Mouse (Mus musculus) CH12.LX (cell line): ENCODE measurements around the gene Map6. TPM values are rescaled to one million over a fixed set of nuclear protein-coding genes. Genes with fewer than 3 reads are reported as not detected.

ENCODE experiments used
- DNase-seq: peaks from one replicate; pipeline ENCODE4 v3.0.0-alpha.2; 2013; ENCODE audit errors: extremely low read depth
- H3K27ac ChIP-seq: 2 replicates; pipeline ENCODE4 v1.5.1; 2012; ENCODE audit warnings: low read depth, mild to moderate bottlenecking, control low read depth, moderate library complexity; ENCODE audit not compliant: insufficient read depth
- H3K27me3 ChIP-seq: replicated peaks from 2 replicates; pipeline ENCODE3; 2012; ENCODE audit warnings: inconsistent platforms
- H3K36me3 ChIP-seq, 2 experiments: replicated peaks in 1 of 2; 2 replicates each; pipeline versions ENCODE3 to v1.6.1; 2012; ENCODE audit warnings: inconsistent platforms in 1 of 2, low read length in 1 of 2, mild to moderate bottlenecking in 1 of 2, mixed read lengths in 1 of 2, moderate library complexity in 1 of 2; ENCODE audit not compliant: control insufficient read depth in 1 of 2, insufficient read depth in 1 of 2
- H3K4me1 ChIP-seq, 2 experiments: 2 replicates each; pipeline ENCODE4 v1.6.1; 2012; ENCODE audit warnings: inconsistent platforms in 1 of 2, moderate library complexity in 1 of 2; ENCODE audit not compliant: insufficient read depth in 2 of 2, control insufficient read depth in 1 of 2
- H3K4me2 ChIP-seq: 2 replicates; pipeline ENCODE4 v1.6.1; 2012; ENCODE audit warnings: low read depth, mild to moderate bottlenecking, control low read depth; ENCODE audit not compliant: poor library complexity, insufficient read depth, severe bottlenecking
- H3K4me3 ChIP-seq, 3 experiments: fragments of 150-350 bp in 1 of 3; sonication (generic) in 1 of 3; replicated peaks in 1 of 3; 2 replicates each; pipeline versions ENCODE3 to v1.5.1; 2011 to 2012; ENCODE audit warnings: low read depth in 2 of 3, low read length in 2 of 3, mild to moderate bottlenecking in 2 of 3, moderate library complexity in 2 of 3, control low read depth in 1 of 3, improper control_type of control experiment in 1 of 3, inconsistent platforms in 1 of 3, mixed read lengths in 1 of 3; ENCODE audit not compliant: poor library complexity in 1 of 3
- H3K79me2 ChIP-seq: replicated peaks from 2 replicates; pipeline ENCODE4 v1.6.1; 2012; ENCODE audit warnings: mild to moderate bottlenecking, moderate library complexity; ENCODE audit not compliant: control insufficient read depth, poor library complexity, insufficient read depth, severe bottlenecking; ENCODE audit errors: extremely low read depth
- H3K9ac ChIP-seq: 2 replicates; pipeline ENCODE4 v1.6.1; 2012; ENCODE audit warnings: low read depth, mild to moderate bottlenecking, control low read depth, moderate library complexity; ENCODE audit not compliant: insufficient read depth
- H3K9me3 ChIP-seq: replicated peaks from 2 replicates; pipeline ENCODE3; 2012; ENCODE audit warnings: low read length, inconsistent platforms, mixed read lengths
- CHD1 ChIP-seq: IDR thresholded peaks from 2 replicates; pipeline ENCODE4 v1.6.1; 2012; ENCODE audit warnings: low read depth, low read length, improper control_type of control experiment, inconsistent platforms
- CTCF ChIP-seq, 2 experiments: IDR thresholded peaks in 1 of 2; conservative IDR thresholded peaks in 1 of 2; 2 replicates each; pipeline ENCODE4 v1.5.1; 2011 to 2012; ENCODE audit warnings: low read depth in 2 of 2, low read length in 2 of 2, improper control_type of control experiment in 1 of 2, inconsistent platforms in 1 of 2, mild to moderate bottlenecking in 1 of 2, moderate library complexity in 1 of 2
- E2F4 ChIP-seq: IDR thresholded peaks from 2 replicates; pipeline ENCODE4 v1.6.1; 2011; ENCODE audit warnings: low read depth, low read length, improper control_type of control experiment; ENCODE audit not compliant: insufficient replicate concordance
- EP300 ChIP-seq: IDR thresholded peaks from 2 replicates; pipeline ENCODE4 v1.6.1; 2011; ENCODE audit warnings: low read length, improper control_type of control experiment
- ETS1 ChIP-seq: conservative IDR thresholded peaks from 2 replicates; pipeline ENCODE4 v1.6.1; 2012; ENCODE audit warnings: low read depth, mild to moderate bottlenecking, inconsistent platforms, low read length, improper control_type of control experiment, moderate library complexity
- GABPA ChIP-seq: IDR thresholded peaks from 2 replicates; pipeline ENCODE4 v1.6.1; 2012; ENCODE audit warnings: low read depth, low read length, improper control_type of control experiment, inconsistent platforms; ENCODE audit not compliant: insufficient replicate concordance
- IRF4 ChIP-seq: IDR thresholded peaks from 2 replicates; pipeline ENCODE4 v1.6.1; 2014; ENCODE audit warnings: low read depth, mild to moderate bottlenecking, inconsistent platforms, low read length, improper control_type of control experiment
- MAZ ChIP-seq: IDR thresholded peaks from 2 replicates; pipeline ENCODE4 v1.6.1; 2012; ENCODE audit warnings: low read depth, mild to moderate bottlenecking, inconsistent platforms, low read length, improper control_type of control experiment, moderate library complexity
- MXI1 ChIP-seq: IDR thresholded peaks from 2 replicates; pipeline ENCODE4 v1.6.1; 2011; ENCODE audit warnings: mild to moderate bottlenecking, low read depth, low read length, improper control_type of control experiment
- NELFE ChIP-seq: IDR thresholded peaks from 2 replicates; pipeline ENCODE4 v1.6.1; 2011; ENCODE audit warnings: low read depth, low read length, improper control_type of control experiment
- NRF1 ChIP-seq: IDR thresholded peaks from 2 replicates; pipeline ENCODE4 v1.6.1; 2014; ENCODE audit warnings: low read depth, mild to moderate bottlenecking, inconsistent platforms, low read length, improper control_type of control experiment, moderate library complexity
- PAX5 ChIP-seq: IDR thresholded peaks from 2 replicates; pipeline ENCODE4 v1.6.1; 2012; ENCODE audit warnings: low read length, inconsistent platforms, mixed read lengths
- POLR2A ChIP-seq: IDR thresholded peaks from 2 replicates; pipeline ENCODE4 v1.6.1; 2011; ENCODE audit warnings: low read depth, mild to moderate bottlenecking, improper control_type of control experiment, low read length
- POLR2AphosphoS2 ChIP-seq: IDR thresholded peaks from 2 replicates; pipeline ENCODE4 v1.6.1; 2011; ENCODE audit warnings: low read depth, low read length, improper control_type of control experiment
- SIN3A ChIP-seq: IDR thresholded peaks from 2 replicates; pipeline ENCODE4 v1.6.1; 2012; ENCODE audit warnings: low read length, improper control_type of control experiment, inconsistent platforms
- SMC3 ChIP-seq: IDR thresholded peaks from 2 replicates; pipeline ENCODE4 v1.6.1; 2011; ENCODE audit warnings: low read depth, low read length, improper control_type of control experiment
- TBP ChIP-seq: conservative IDR thresholded peaks from 2 replicates; pipeline ENCODE4 v1.6.1; 2011; ENCODE audit warnings: low read depth, low read length, improper control_type of control experiment
- TCF12 ChIP-seq: IDR thresholded peaks from 2 replicates; pipeline ENCODE4 v1.6.1; 2014; ENCODE audit warnings: low read depth, mild to moderate bottlenecking, inconsistent platforms, low read length, improper control_type of control experiment
- USF1 ChIP-seq: IDR thresholded peaks from 2 replicates; pipeline ENCODE4 v1.6.1; 2014; ENCODE audit warnings: low read depth, mild to moderate bottlenecking, inconsistent platforms, low read length, improper control_type of control experiment
- ZKSCAN1 ChIP-seq: IDR thresholded peaks from 2 replicates; pipeline ENCODE4 v1.6.1; 2012; ENCODE audit warnings: low read depth, inconsistent platforms, low read length, improper control_type of control experiment, borderline replicate concordance
- ZNF384 ChIP-seq: IDR thresholded peaks from 2 replicates; pipeline ENCODE4 v1.6.1; 2012; ENCODE audit warnings: low read depth, low read length, improper control_type of control experiment, inconsistent platforms
- dilution Hi-C: fragments of 300-500 bp; cut with MboI; formaldehyde crosslinking; loops from 2 replicates; pipeline ENCODE4 v1.14.3; 2020; ENCODE audit warnings: low sequenced_read_pairs; ENCODE audit not compliant: extremely low pct_unique_long_range_greater_than_20kb, extremely low pct_ligation_motif_present
- in situ Hi-C: fragments of 300-500 bp; cut with MboI; formaldehyde crosslinking; loops from 3 replicates; pipeline ENCODE4 v1.14.3; 2019; ENCODE audit warnings: low sequenced_read_pairs, low pct_ligation_motif_present, low pct_unique_long_range_greater_than_20kb, mixed read lengths
- polyA plus RNA-seq: library from polyadenylated mRNA; unstranded; fragments of >175 nt; gene quantifications from 2 replicates; pipeline ENCODE4 v1.2.1, GENCODE M21; 2012; ENCODE audit warnings: low read depth; ENCODE audit not compliant: insufficient read length
- total RNA-seq, 2 experiments: library from RNA; depleted of rRNA; stranded (reverse); fragments of 300-350 nt in 1 of 2; fragments of >200 nt in 1 of 2; gene quantifications; 2 replicates each; pipeline ENCODE4 v1.2.3; 2012 to 2014

Map6 gene
- total and polyA plus RNA-seq, 3 experiments, result 0.32 to 1.4 (median 1.1) TPM

DNA sequence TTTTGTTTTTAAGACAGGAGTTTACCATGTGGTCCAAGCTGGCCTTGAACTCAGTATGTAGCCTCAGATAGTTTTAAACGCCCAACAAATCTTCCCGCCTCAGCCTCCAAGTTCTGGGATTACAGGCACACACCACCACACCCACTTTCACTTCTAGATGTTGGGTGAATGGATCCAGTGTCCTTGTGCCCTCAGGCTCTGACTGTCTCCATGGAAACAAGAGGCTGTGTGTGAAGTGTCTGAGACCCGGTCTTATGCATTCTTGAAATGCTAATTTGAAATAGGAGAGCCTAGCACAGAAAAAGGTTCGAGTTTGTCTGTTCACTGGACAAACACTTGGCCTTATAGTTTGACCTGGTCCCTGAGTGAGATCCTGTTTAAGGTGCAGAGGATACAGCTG is 61.6 kb downstream of the Map6 start:
- DNase-seq, result no peak
- H3K4me1 ChIP-seq, result peaks cover 0 to 3% of the 10 kb centered on the region in 2 experiments; a peak in 1 of 4 replicates
- no peak for TF ChIP-seq TCF12
- no peak for TF ChIP-seq E2F4
- dilution Hi-C loops (no loop called here), in situ Hi-C loops (loop anchor here (5.0 kb wide), 1 partner anchor 33 kb away; no protein-coding TSS in a partner anchor)
- H3K27me3 ChIP-seq, result peaks cover 13% of the 10 kb centered on the region
- H3K27ac ChIP-seq, result no peak overlapping the region
- H3K36me3 ChIP-seq, result no peaks in the 10 kb centered on the region
- no peak overlapping the region for H3K9ac ChIP-seq
- no peaks in the 10 kb centered on the region for H3K9me3 ChIP-seq
- no peak overlapping the region for H3K4me2 ChIP-seq
- H3K4me3 ChIP-seq, result no peak overlapping the region
- no peaks in the 10 kb centered on the region for H3K79me2 ChIP-seq

- Histone ChIP-seq H3K9me3 (no peaks in the 10 kb centered on the region), H3K4me3 (no peak overlapping the region), H3K27me3 (peaks cover 10% of the 10 kb centered on the region), H3K36me3 (no peaks in the 10 kb centered on the region), H3K79me2 (no peaks in the 10 kb centered on the region), H3K4me2 (no peak overlapping the region), H3K4me1 (peaks cover 0 to 3% of the 10 kb centered on the region in 2 experiments; a peak in 1 of 4 replicates), H3K9ac (no peak overlapping the region), H3K27ac (no peak overlapping the region)
- no peak for DNase-seq
- in situ Hi-C loops (no loop called here), dilution Hi-C loops (no loop called here)
- no peak for TF ChIP-seq EP300
- TF ChIP-seq ETS1, result no peak
- no peak for TF ChIP-seq POLR2A
- TF ChIP-seq POLR2AphosphoS2, result no peak
- TF ChIP-seq SIN3A, result no peak
- no peak for TF ChIP-seq ZNF384
- no peak for TF ChIP-seq CTCF (conservative IDR thresholded peaks at IDR 0.05 in 1 of 2, IDR thresholded peaks at IDR 0.05 in 1 of 2; ENCODE audit: low read depth in 2 of 2, low read length in 2 of 2)
- TF ChIP-seq SMC3, result no peak
- TF ChIP-seq USF1, result no peak
- TF ChIP-seq NELFE, result no peak
- TF ChIP-seq TBP, result no peak
- no peak for TF ChIP-seq PAX5
- TF ChIP-seq MAZ, result no peak
- TF ChIP-seq NRF1, result no peak
- no peak for TF ChIP-seq MXI1
- no peak for TF ChIP-seq CHD1
- no peak for TF ChIP-seq GABPA
- no peak for TF ChIP-seq ZKSCAN1
- TF ChIP-seq IRF4, result no peak
- no peak for TF ChIP-seq E2F4
Observed at GRCm38 (mm10) chr7:99330012-99330411, 62.8 kb downstream of the Map6 start.
